Mouse (Mus musculus): ENCODE data around the gene Dnaic1. TPM values are rescaled to one million over a fixed set of nuclear protein-coding genes. Genes with fewer than 3 reads are reported as not detected.
A peak's percentile ranks its signal among the peaks of the same experiment; 100 is the strongest.

Dnaic1 gene
- polyA plus RNA-seq, 1 experiment from 2014 or later, result 1.4 TPM

GRCm38 (mm10) chr4:41583353-41583752 lies 13.8 kb downstream of the Dnaic1 start:
- H3K27me3 ChIP-seq (ENCODE audit: insufficient read depth, poor library complexity, severe bottlenecking), result no peaks in the 10 kb centered on the region
- H3K9me3 ChIP-seq, result no peaks in the 10 kb centered on the region
- 83% methylated on average over 7 of the region's 7 CpGs for WGBS
- no peak overlapping the region for H3K27ac ChIP-seq
- H3K4me1 ChIP-seq, result no peaks in the 10 kb centered on the region
- no peak overlapping the region for H3K4me3 ChIP-seq
- DNase-seq (ENCODE audit: low spot score), result no peak
- H3K36me3 ChIP-seq, result no peaks in the 10 kb centered on the region

- Histone ChIP-seq H3K36me3 (no peaks in the 10 kb centered on the region), H3K27ac (no peak overlapping the region), H3K27me3 (ENCODE audit: insufficient read depth, poor library complexity, severe bottlenecking) (peaks cover 23% of the 10 kb centered on the region), H3K4me3 (no peak overlapping the region), H3K4me1 (no peaks in the 10 kb centered on the region), H3K9me3 (no peaks in the 10 kb centered on the region)
- DNase-seq (ENCODE audit: low spot score), result no peak
- 63% methylated on average over 4 of the region's 4 CpGs for WGBS
Observed at GRCm38 (mm10) chr4:41602818-41603217, 33.2 kb downstream of the Dnaic1 start.

- Histone ChIP-seq H3K9me3 (no peaks in the 10 kb centered on the region), H3K4me3 (no peak overlapping the region)
- DNase-seq (ENCODE audit: low spot score), result no peak
Observed at GRCm38 (mm10) chr4:41604476-41605396, 35.2 kb downstream of the Dnaic1 start.

GRCm38 (mm10) chr4:41606784-41607183 lies 37.2 kb downstream of the Dnaic1 start:
- Histone ChIP-seq H3K27me3 (ENCODE audit: insufficient read depth, poor library complexity, severe bottlenecking) (peaks cover 23% of the 10 kb centered on the region), H3K36me3 (no peaks in the 10 kb centered on the region), H3K4me1 (no peaks in the 10 kb centered on the region), H3K9me3 (no peaks in the 10 kb centered on the region), H3K4me3 (no peak overlapping the region), H3K27ac (no peak overlapping the region)
- DNase-seq (ENCODE audit: low spot score), result no peak
- WGBS, result 30% methylated on average over 4 of the region's 4 CpGs

More at GRCm38 (mm10) chr4:41604476-41605396, 35.2 kb downstream of the Dnaic1 start:
- WGBS, result 43% methylated on average over 8 of the region's 8 CpGs
- Histone ChIP-seq H3K27me3 (ENCODE audit: insufficient read depth, poor library complexity, severe bottlenecking) (peaks cover 23% of the 10 kb centered on the region), H3K36me3 (no peaks in the 10 kb centered on the region), H3K4me1 (no peaks in the 10 kb centered on the region), H3K27ac (no peak overlapping the region)

GRCm38 (mm10) chr4:41609681-41610593 lies 40.4 kb downstream of the Dnaic1 start:
- H3K9me3 ChIP-seq, result no peaks in the 10 kb centered on the region
- peaks cover under 1% of the 10 kb centered on the region; the same call in 1 of the 2 replicates for H3K27me3 ChIP-seq (ENCODE audit: insufficient read depth, poor library complexity, severe bottlenecking)
- no peaks in the 10 kb centered on the region for H3K36me3 ChIP-seq
- H3K4me3 ChIP-seq, result no peak overlapping the region
- no peaks in the 10 kb centered on the region for H3K4me1 ChIP-seq
- no peak for DNase-seq (ENCODE audit: low spot score)
- no peak overlapping the region for H3K27ac ChIP-seq
- WGBS, result 75% methylated on average over 10 of the region's 10 CpGs

- 48% methylated on average over 6 of the region's 6 CpGs for WGBS
- Histone ChIP-seq H3K9me3 (no peaks in the 10 kb centered on the region), H3K4me1 (no peaks in the 10 kb centered on the region), H3K27ac (no peak overlapping the region), H3K27me3 (ENCODE audit: insufficient read depth, poor library complexity, severe bottlenecking) (peaks cover 7% of the 10 kb centered on the region), H3K36me3 (no peaks in the 10 kb centered on the region), H3K4me3 (no peak overlapping the region)
- no peak for DNase-seq (ENCODE audit: low spot score)
Observed at GRCm38 (mm10) chr4:41610594-41610980, 41.0 kb downstream of the Dnaic1 start.

GRCm38 (mm10) chr4:41612166-41612565 lies 42.6 kb downstream of the Dnaic1 start:
- Histone ChIP-seq H3K4me1 (no peaks in the 10 kb centered on the region), H3K36me3 (no peaks in the 10 kb centered on the region), H3K9me3 (no peaks in the 10 kb centered on the region), H3K4me3 (no peak overlapping the region), H3K27ac (no peak overlapping the region), H3K27me3 (ENCODE audit: insufficient read depth, poor library complexity, severe bottlenecking) (peaks cover 17% of the 10 kb centered on the region)
- 51% methylated on average over 8 of the region's 8 CpGs for WGBS
- DNase-seq (ENCODE audit: low spot score), result no peak

GRCm38 (mm10) chr4:41614156-41614555 lies 44.6 kb downstream of the Dnaic1 start:
- WGBS, result 9% methylated on average over 7 of the region's 7 CpGs
- H3K9me3 ChIP-seq, result no peaks in the 10 kb centered on the region
- no peak overlapping the region for H3K27ac ChIP-seq
- peaks cover 26% of the 10 kb centered on the region for H3K27me3 ChIP-seq (ENCODE audit: insufficient read depth, poor library complexity, severe bottlenecking)
- no peak overlapping the region for H3K4me3 ChIP-seq
- peak; percentile 84 for DNase-seq (ENCODE audit: low spot score)
- no peaks in the 10 kb centered on the region for H3K36me3 ChIP-seq
- H3K4me1 ChIP-seq, result no peaks in the 10 kb centered on the region

- DNase-seq (ENCODE audit: low spot score), result no peak
- peaks cover 33% of the 10 kb centered on the region for H3K27me3 ChIP-seq (ENCODE audit: insufficient read depth, poor library complexity, severe bottlenecking)
- no peaks in the 10 kb centered on the region for H3K4me1 ChIP-seq
- H3K27ac ChIP-seq, result no peak overlapping the region
- H3K4me3 ChIP-seq, result no peak overlapping the region
- no peaks in the 10 kb centered on the region for H3K36me3 ChIP-seq
- WGBS, result 56% methylated on average over 9 of the region's 9 CpGs
- no peaks in the 10 kb centered on the region for H3K9me3 ChIP-seq
Observed at GRCm38 (mm10) chr4:41615661-41616599, 46.4 kb downstream of the Dnaic1 start.

GRCm38 (mm10) chr4:41618916-41619746 lies 49.6 kb downstream of the Dnaic1 start:
- Histone ChIP-seq H3K9me3 (no peaks in the 10 kb centered on the region), H3K27ac (no peak overlapping the region), H3K4me1 (no peaks in the 10 kb centered on the region), H3K4me3 (no peak overlapping the region), H3K36me3 (no peaks in the 10 kb centered on the region), H3K27me3 (ENCODE audit: insufficient read depth, poor library complexity, severe bottlenecking) (peaks cover 37% of the 10 kb centered on the region)
- 56% methylated on average over 12 of the region's 12 CpGs for WGBS
- DNase-seq (ENCODE audit: low spot score), result no peak

GRCm38 (mm10) chr4:41622071-41622470 lies 52.5 kb downstream of the Dnaic1 start:
- no peak for DNase-seq (ENCODE audit: low spot score)
- WGBS, result 83% methylated on average over 14 of the region's 14 CpGs
- Histone ChIP-seq H3K9me3 (no peaks in the 10 kb centered on the region), H3K27me3 (ENCODE audit: insufficient read depth, poor library complexity, severe bottlenecking) (peaks cover 22% of the 10 kb centered on the region), H3K4me3 (no peak overlapping the region), H3K27ac (no peak overlapping the region), H3K4me1 (peaks cover 10% of the 10 kb centered on the region), H3K36me3 (no peaks in the 10 kb centered on the region)
